Mouse (Mus musculus): Measurements from ENCODE around the gene Slc30a6. TPM values are rescaled to one million over a fixed set of nuclear protein-coding genes. Genes with fewer than 3 reads are reported as not detected.
"Not testable (repeated sequence)": the region's sequence is repeated elsewhere in the genome, so short reads cannot be mapped to it uniquely, and the experiment has no call there.

The Slc30a6 gene
- polyA plus RNA-seq, 1 experiment from 2014 or later = 43.3 TPM

DNA sequence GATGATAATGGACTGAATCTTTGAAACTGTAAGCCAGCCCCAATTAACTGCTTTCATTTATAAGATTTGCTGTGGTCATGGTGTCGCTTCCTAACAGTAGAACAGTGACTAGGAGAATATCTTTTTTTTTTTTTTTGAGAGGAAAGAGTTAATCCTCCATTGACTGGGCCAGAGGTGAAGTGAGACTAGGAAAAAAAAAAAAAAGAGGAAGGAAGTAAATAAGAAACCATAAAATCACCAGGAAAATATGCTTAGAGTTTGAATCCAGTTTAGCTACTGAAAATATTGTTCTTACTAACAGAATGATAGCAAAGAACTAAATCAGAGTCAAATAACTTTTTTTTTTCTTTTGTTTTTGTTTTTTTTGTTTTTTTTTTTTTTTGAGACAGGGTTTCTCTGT lies 59.3 kb downstream of the Slc30a6 start:
- Histone ChIP-seq H3K4me2 (replicated peaks) (no peak overlapping the region), H3K4me1 (no peaks in the 10 kb centered on the region), H3K27me3 (no peaks in the 10 kb centered on the region), H3K36me3 (no peaks in the 10 kb centered on the region), H3K27ac (no peak overlapping the region), H3K4me3 (no peak overlapping the region), H3K9me3 (no peaks in the 10 kb centered on the region; the same call in 1 of the 2 replicates), H3K9ac (no peak overlapping the region)
- WGBS = 90% methylated on average over 1 of the region's 1 CpGs
- no peak for ATAC-seq (ENCODE audit: low FRiP score, low read depth)

DNA sequence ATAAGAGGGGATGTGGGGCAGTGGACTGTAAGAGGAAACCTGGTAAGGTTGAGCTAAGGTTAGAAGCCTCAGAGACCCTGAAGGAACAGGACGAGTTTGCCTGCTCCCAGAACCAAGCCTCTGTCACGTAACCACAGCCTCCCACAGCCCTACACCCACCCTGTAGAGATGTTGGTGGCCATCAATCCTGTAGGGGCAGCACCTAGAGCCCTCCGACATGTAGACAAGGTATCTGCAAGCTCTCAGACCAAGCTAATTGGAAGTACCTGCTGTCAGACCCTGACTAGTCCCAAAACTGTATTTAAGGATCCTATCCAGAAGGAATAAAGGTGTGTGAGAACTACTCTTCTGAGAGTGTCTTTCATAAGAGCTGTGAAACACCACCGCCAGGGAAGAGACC lies 60.0 kb downstream of the Slc30a6 start:
- Histone ChIP-seq H3K36me3 (no peaks in the 10 kb centered on the region), H3K4me3 (no peak overlapping the region), H3K9ac (no peak overlapping the region), H3K27ac (no peak overlapping the region), H3K4me2 (replicated peaks) (no peak overlapping the region), H3K4me1 (no peaks in the 10 kb centered on the region), H3K27me3 (no peaks in the 10 kb centered on the region), H3K9me3 (no peaks in the 10 kb centered on the region; the same call in 1 of the 2 replicates)
- ATAC-seq (ENCODE audit: low FRiP score, low read depth) = no peak
- WGBS = 87% methylated on average over 4 of the region's 4 CpGs

DNA sequence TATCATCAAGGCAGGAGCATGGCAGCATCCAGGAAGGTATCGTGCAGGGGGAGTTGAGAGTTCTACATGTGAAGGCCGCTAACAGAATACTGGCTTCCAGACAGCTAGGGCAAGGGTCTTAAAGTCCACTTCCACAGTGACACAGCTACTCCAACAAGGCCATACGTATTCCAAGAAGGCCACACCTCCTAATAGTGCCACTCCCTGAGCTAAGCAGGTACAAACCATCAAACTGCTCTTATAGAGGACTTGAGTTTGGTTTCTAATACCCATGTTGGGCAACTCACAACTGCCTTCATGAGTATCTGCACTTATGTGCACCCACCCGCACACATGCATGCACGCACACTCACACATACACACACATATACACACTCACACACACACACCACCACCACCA lies 61.4 kb downstream of the Slc30a6 start:
- H3K9me3 ChIP-seq = no peaks in the 10 kb centered on the region; the same call in 1 of the 2 replicates
- H3K4me1 ChIP-seq = no peaks in the 10 kb centered on the region
- no peak overlapping the region for H3K9ac ChIP-seq
- H3K4me2 ChIP-seq (replicated peaks) = no peak overlapping the region
- no peaks in the 10 kb centered on the region for H3K27me3 ChIP-seq
- H3K27ac ChIP-seq = no peak overlapping the region
- H3K4me3 ChIP-seq = no peak overlapping the region
- ATAC-seq (ENCODE audit: low FRiP score, low read depth) = no peak
- H3K36me3 ChIP-seq = no peaks in the 10 kb centered on the region
- WGBS = 92% methylated on average over 5 of the region's 5 CpGs

DNA sequence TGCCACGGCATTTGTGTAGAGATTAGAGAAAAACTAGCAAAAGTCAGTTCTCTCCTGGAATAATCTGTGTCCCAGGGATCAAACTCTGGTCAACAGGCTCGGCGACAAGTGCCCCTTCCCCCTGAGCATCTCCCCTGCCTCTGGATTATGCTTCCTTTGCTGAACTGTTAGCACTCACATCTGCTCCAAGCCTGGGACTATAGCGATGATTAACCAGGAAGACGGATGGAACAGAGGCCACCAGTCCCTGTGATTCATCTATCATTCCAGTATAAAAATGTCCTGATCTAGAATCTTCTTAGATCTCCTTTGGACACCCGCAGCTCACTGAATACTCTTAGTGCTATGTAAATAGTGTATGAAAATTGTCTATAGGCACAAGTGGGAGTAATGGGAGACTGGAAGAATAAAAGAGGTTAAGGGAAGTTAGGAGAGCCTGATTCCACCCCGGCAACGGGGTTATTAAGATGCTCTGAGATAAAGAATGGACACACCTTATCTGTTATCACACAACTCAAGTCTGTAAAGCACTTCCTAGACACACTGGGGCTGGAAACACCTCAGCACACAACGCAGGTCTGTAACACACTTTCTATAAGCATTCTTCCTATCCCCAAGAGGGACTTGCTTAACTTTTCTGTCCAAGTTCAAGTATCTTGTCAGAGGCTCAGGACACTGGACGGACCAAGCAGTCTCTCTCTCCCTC lies 62.7 kb downstream of the Slc30a6 start:
- H3K4me2 ChIP-seq (replicated peaks) = no peak overlapping the region
- H3K27me3 ChIP-seq = no peaks in the 10 kb centered on the region
- H3K36me3 ChIP-seq = no peaks in the 10 kb centered on the region
- no peaks in the 10 kb centered on the region for H3K4me1 ChIP-seq
- ATAC-seq (ENCODE audit: low FRiP score, low read depth) = no peak
- no peaks in the 10 kb centered on the region; the same call in 1 of the 2 replicates for H3K9me3 ChIP-seq
- H3K4me3 ChIP-seq = no peak overlapping the region
- WGBS = 75% methylated on average over 10 of the region's 10 CpGs
- H3K9ac ChIP-seq = no peak overlapping the region
- no peak overlapping the region for H3K27ac ChIP-seq

DNA sequence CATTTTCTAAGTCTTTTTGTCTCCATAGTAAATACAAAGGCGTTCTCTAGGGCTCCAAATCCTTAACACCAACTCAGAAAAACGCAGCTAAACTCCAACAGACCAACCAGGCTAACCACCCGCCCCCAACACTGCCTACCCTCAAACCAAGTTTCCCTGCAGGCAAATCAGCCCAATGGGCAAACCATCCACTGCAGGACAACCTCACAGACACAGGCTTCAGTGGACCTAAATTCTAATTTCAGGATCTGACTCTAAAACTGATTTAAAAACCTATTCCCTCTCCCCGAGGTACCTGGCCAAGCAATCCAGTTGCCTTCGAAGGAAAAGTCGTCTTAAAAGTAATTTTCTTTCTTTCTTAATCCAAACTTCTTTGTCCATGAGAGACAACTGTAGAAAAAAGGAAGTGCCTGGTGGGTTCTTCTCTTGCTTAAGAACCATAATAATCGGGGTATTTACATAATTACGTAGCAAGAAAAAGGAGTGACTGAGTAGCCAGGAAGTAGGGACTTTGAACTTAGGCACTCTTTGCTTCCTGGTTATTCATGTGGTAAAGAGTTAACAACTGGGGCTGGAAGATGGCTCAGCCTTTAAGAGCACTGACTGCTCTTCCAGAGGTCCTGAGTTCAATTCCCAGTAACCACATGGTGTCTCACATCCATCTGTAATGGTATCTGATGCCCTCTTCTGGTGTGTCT lies 63.5 kb downstream of the Slc30a6 start, which contains the start of gene Nlrc4:
Gene Nlrc4, minus strand, starts transcription at position 432 of the 698 bp plus-strand sequence.
- no peak for ATAC-seq (ENCODE audit: low FRiP score, low read depth)
- Histone ChIP-seq H3K36me3 (no peaks in the 10 kb centered on the region), H3K4me1 (no peaks in the 10 kb centered on the region), H3K4me3 (no peak within 1 kb of the TSS), H3K27ac (no peak within 1 kb of the TSS), H3K4me2 (replicated peaks) (no peak within 1 kb of the TSS), H3K9me3 (no peaks in the 10 kb centered on the region; the same call in 1 of the 2 replicates), H3K27me3 (no peaks in the 10 kb centered on the region), H3K9ac (no peak within 1 kb of the TSS)
- 62% methylated on average over 8 of the region's 8 CpGs for WGBS

DNA sequence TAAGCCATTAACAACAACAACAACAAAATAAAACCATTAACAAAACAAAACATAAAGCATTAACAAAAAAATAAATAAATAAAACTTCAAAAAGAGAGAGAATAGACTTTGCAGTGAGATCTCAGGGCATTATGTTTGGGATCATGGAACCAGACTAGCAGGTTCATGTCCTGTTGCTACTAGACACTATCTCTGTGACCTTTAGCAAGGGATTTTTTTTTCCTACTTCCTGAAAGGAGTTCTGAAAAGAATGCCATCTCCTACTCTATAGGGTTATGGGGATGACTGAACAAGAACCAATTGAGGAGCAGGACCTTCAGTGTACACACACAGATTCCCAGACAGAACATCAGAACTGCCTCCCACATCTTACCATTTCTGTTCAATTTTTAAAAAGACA lies 68.1 kb downstream of the Slc30a6 start:
- Histone ChIP-seq H3K27me3 (no peaks in the 10 kb centered on the region), H3K4me3 (no peak overlapping the region), H3K9me3 (no peaks in the 10 kb centered on the region), H3K27ac (no peak overlapping the region), H3K4me1 (no peaks in the 10 kb centered on the region), H3K9ac (no peak overlapping the region), H3K4me2 (replicated peaks) (no peak overlapping the region), H3K36me3 (no peaks in the 10 kb centered on the region)
- no peak for ATAC-seq (ENCODE audit: low FRiP score, low read depth)

DNA sequence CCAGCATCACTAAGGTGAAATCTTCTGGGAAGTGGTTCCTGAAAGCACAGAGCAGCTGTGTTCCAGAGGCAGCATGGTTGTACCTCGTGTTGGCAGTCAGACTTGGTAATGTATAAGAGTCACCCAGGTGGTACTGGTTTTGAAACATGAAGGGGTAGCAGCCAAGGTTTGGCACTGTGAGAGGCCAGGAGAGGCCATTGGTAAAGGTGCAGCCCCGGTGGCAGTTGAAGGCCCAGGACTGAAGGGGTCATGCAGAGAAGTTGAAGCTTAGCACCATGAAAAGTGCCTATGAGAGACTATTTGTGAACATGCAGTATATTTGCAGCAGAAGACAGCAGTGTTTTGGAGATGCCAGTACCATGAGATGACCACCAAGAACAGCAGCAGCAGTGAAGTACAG lies 72.6 kb downstream of the Slc30a6 start:
- H3K36me3 ChIP-seq; H3K27ac ChIP-seq; H3K27me3 ChIP-seq; H3K4me1 ChIP-seq; H3K9me3 ChIP-seq; H3K9ac ChIP-seq; H3K4me3 ChIP-seq; ATAC-seq (ENCODE audit: low FRiP score, low read depth); H3K4me2 ChIP-seq (replicated peaks): not testable (repeated sequence)
- 84% methylated on average over 2 of the region's 2 CpGs for WGBS

DNA sequence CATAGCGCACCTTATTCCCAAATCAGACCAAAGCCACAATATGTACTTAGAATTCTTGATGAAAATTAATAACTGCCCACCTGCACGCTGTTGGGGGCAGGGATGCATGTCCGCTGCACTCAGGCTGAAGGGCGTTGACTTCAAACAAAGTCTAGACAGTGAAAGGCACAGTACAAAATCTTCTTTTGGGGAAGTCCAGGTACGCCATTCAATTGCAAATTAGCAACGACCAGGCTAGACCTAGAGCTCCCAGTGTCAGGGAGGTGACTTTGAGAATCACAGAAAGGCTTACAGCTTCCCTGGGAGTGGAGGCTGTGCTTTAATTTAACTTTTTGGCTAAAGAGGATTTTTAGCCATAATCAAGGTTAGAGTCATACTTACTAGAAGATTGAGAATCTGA lies 74.7 kb downstream of the Slc30a6 start:
- H3K27ac ChIP-seq; ATAC-seq (ENCODE audit: low FRiP score, low read depth); H3K27me3 ChIP-seq; H3K4me2 ChIP-seq (replicated peaks); H3K9me3 ChIP-seq; H3K4me1 ChIP-seq; H3K36me3 ChIP-seq; H3K4me3 ChIP-seq; H3K9ac ChIP-seq: not testable (repeated sequence)
- WGBS = 83% methylated on average over 6 of the region's 6 CpGs

Other genes starting within 250 kb of the Slc30a6 start
- gene Memo1, start 100.1 kb upstream of the Slc30a6 start, polyA plus RNA-seq (2015; fragmentation: Nextera tagmentation; extraction: Ambion mirVana) = 79.4 and 83.0 TPM in 2 replicates
- 223 and 240 TPM in 2 replicates for gene Dpy30, start 71.7 kb upstream of the Slc30a6 start, polyA plus RNA-seq (2015; fragmentation: Nextera tagmentation; extraction: Ambion mirVana)
- gene Spast, start 56.6 kb upstream of the Slc30a6 start, polyA plus RNA-seq (2015; fragmentation: Nextera tagmentation; extraction: Ambion mirVana) = 17.4 and 17.7 TPM in 2 replicates
- gene Nlrc4, start 63.5 kb downstream of the Slc30a6 start, polyA plus RNA-seq (2015; fragmentation: Nextera tagmentation; extraction: Ambion mirVana) = 0.34 and 0.37 TPM in 2 replicates
- 50.9 and 51.5 TPM in 2 replicates for gene Yipf4, start 93.9 kb downstream of the Slc30a6 start, polyA plus RNA-seq (2015; fragmentation: Nextera tagmentation; extraction: Ambion mirVana)
- 104 and 113 TPM in 2 replicates for gene Birc6, start 132.7 kb downstream of the Slc30a6 start, polyA plus RNA-seq (2015; fragmentation: Nextera tagmentation; extraction: Ambion mirVana)

All from limb, embryonic 13.5 days (tissue).